Mouse (Mus musculus): ENCODE data around the gene Bcas2. TPM values are rescaled to one million over a fixed set of nuclear protein-coding genes. Genes with fewer than 3 reads are reported as not detected.
"Not testable (repeated sequence)": the region's sequence is repeated elsewhere in the genome, so short reads cannot be mapped to it uniquely, and the experiment has no call there.

The Bcas2 gene
- polyA plus RNA-seq, 1 experiment from 2014 or later = 263 TPM

DNA sequence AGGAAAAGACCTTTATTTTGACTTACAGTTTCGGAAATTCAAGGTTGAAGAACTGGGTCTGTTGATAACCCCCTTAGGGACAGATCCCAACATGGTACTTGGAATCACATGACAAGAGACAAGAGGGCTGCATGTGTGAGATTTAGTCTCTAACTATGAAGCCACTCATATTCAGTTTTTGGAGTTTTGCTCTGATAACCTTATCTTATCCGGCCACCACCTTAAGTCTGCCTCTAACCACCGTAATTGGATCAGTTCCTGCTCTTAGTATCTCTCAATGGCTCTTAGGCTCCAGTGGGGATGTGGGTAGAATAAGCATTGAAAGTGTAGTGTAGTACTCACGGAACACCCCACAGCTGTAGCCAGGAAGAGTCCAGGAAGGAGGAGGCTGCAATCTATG is 5.3 kb downstream of the Bcas2 start:
- Histone ChIP-seq H3K27me3 (no peaks in the 10 kb centered on the region), H3K9ac (no peak overlapping the region), H3K9me3 (no peaks in the 10 kb centered on the region), H3K4me3 (replicated peaks) (no peak overlapping the region), H3K27ac (no peak overlapping the region), H3K4me1 (peaks cover 9% of the 10 kb centered on the region), H3K4me2 (no peak overlapping the region), H3K36me3 (replicated peaks) (peaks cover 57% of the 10 kb centered on the region)
- ATAC-seq (ENCODE audit: low FRiP score) = no peak
- 95% methylated on average over 4 of the region's 4 CpGs for WGBS

DNA sequence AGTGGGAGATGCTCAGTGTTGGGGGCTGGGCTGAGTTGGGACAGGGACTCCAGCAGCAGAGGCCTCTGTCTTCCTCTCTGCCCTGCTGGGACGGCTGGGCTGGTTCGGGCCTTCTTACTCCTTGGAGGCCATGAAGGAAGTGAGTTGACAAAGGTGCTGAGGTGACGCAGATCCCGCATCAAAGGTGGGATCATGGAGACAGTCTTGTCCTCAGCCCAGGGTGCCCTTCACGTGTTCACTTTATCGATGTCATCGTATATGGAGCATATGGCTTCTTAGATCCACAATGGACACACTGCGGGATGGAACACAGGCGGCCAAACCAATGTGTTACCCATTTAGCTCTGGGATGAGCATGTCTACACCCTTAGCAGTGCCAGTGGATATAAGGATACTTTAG is 8.1 kb downstream of the Bcas2 start:
- 93% methylated on average over 9 of the region's 9 CpGs for WGBS

DNA sequence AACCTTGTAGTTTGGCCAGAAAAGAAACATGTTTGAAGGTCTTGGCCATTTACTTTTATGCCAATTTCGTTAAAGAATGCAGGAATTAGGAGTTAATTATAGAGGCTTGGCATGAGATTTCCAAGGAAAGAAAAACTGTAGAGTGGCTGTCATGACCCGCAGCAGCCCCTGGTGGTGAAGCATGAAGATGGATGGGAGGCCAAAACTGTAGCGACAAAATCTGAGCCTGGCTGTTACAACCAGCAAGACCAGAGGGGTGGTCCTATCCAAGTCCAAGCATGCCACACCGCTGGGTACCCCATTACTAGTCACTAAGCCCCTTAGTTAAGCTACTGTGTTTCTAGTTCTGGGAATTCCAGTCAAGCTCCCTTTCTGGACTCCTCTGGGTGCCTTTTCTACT is 9.7 kb downstream of the Bcas2 start:
- H3K4me1 ChIP-seq = no peaks in the 10 kb centered on the region
- no peak overlapping the region for H3K4me2 ChIP-seq
- no peak overlapping the region for H3K4me3 ChIP-seq (replicated peaks)
- no peaks in the 10 kb centered on the region for H3K9me3 ChIP-seq
- ATAC-seq (ENCODE audit: low FRiP score) = no peak
- H3K9ac ChIP-seq = no peak overlapping the region
- H3K27me3 ChIP-seq = no peaks in the 10 kb centered on the region
- peaks cover 34% of the 10 kb centered on the region for H3K36me3 ChIP-seq (replicated peaks)
- H3K27ac ChIP-seq = no peak overlapping the region
- 52% methylated on average over 4 of the region's 4 CpGs for WGBS

More for the DNA sequence above, 8.1 kb downstream of the Bcas2 start:
- Histone ChIP-seq H3K9ac (no peak overlapping the region), H3K27ac (no peak overlapping the region), H3K4me1 (no peaks in the 10 kb centered on the region), H3K36me3 (replicated peaks) (peaks cover 48% of the 10 kb centered on the region), H3K4me2 (no peak overlapping the region), H3K4me3 (replicated peaks) (no peak overlapping the region), H3K27me3 (no peaks in the 10 kb centered on the region), H3K9me3 (no peaks in the 10 kb centered on the region)
- no peak for ATAC-seq (ENCODE audit: low FRiP score)

DNA sequence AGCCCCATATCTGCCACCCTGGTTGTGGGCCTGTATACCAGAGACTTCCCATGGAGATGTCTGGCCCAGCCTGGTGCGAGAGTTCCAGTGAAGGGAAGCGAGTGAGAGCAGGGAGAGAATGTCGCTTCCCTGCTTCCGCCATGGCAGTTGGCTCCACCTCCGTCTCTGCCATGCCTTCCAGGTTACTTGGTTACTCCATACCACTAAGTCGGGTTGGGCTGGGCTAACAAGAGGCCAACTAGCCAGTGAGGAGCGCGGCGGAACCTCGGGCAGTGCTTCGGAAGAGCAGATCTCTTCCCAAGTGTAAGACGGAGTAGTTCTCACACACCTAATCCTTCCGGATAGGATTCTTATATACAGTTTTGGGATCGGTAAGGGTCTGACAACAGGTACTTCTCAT is 11.4 kb downstream of the Bcas2 start:
- Histone ChIP-seq H3K9ac (no peak overlapping the region), H3K4me2 (no peak overlapping the region), H3K27ac (no peak overlapping the region), H3K27me3 (no peaks in the 10 kb centered on the region), H3K9me3 (no peaks in the 10 kb centered on the region), H3K4me1 (no peaks in the 10 kb centered on the region), H3K36me3 (replicated peaks) (peaks cover 19% of the 10 kb centered on the region), H3K4me3 (replicated peaks) (no peak overlapping the region)
- 87% methylated on average over 14 of the region's 14 CpGs for WGBS
- ATAC-seq (ENCODE audit: low FRiP score) = no peak

DNA sequence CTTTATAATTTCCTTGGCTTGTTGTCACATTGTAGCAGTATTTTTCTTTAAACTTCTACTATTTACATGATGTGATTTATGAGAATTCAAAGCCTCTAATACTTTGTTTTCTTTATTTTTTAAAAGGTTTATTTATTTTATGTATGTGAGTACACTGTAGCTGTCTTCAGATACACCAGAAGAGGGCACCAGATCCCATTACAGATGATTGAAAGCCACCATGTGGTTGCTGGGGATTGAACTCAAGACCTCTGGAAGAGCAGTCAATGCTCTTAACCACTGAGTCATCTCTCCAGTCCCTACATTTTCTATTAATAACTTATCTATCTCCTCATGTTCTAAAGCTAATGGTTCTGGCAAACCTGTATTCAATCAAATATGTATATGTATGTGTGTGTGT is 13.0 kb downstream of the Bcas2 start:
- not testable (repeated sequence) for ATAC-seq (ENCODE audit: low FRiP score); H3K9me3 ChIP-seq; H3K36me3 ChIP-seq (replicated peaks); H3K4me2 ChIP-seq; H3K4me3 ChIP-seq (replicated peaks); H3K27me3 ChIP-seq; H3K4me1 ChIP-seq; H3K27ac ChIP-seq; H3K9ac ChIP-seq

DNA sequence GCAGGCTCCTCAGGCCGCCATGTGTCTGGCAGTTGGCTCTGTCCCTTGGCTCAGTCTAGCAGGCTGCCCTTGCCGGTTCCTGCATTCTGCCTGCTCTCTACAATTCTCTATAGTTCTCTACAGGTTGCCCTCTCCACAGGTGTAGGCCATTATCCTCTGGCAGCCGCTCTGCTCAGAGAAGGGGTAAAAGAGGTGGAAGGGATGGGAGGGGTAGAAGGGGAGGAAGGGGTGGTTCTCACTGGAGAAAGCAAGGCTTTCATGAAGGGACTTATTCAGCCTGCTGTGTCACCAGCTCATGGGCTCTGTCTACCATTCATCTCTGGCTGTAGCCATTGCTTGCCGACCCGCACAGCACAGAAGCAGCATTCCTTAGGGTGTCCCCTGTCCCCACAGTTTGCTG is 17.0 kb downstream of the Bcas2 start:
- no peaks in the 10 kb centered on the region for H3K27me3 ChIP-seq
- H3K4me3 ChIP-seq (replicated peaks) = no peak overlapping the region
- WGBS = 55% methylated on average over 5 of the region's 5 CpGs
- H3K9me3 ChIP-seq = no peaks in the 10 kb centered on the region; the same call in 1 of the 2 replicates
- no peaks in the 10 kb centered on the region for H3K36me3 ChIP-seq (replicated peaks)
- H3K4me1 ChIP-seq = no peaks in the 10 kb centered on the region
- H3K9ac ChIP-seq = no peak overlapping the region
- no peak for ATAC-seq (ENCODE audit: low FRiP score)
- no peak overlapping the region for H3K27ac ChIP-seq
- no peak overlapping the region for H3K4me2 ChIP-seq

DNA sequence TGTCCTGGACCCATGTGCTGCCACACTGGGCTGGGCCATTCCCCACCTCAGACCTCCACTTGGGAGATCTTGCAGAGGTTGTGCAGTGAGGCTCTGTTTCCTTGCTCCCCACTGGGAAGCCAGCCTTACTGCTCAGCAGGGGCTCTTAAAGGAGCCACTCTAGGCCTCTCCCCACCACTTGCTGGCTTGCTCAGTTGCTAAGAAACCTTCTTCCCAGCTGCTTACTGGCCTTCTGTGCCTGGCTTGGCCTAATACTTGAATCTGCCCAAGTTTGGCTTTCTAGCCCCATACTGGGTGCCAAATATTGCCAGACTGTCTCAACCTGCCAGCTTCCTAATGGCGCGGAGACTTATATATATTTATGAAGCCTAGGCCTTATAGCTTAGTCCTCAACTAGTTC is 17.4 kb downstream of the Bcas2 start:
- Histone ChIP-seq H3K4me2 (no peak overlapping the region), H3K4me3 (replicated peaks) (no peak overlapping the region), H3K9me3 (peaks cover 4% of the 10 kb centered on the region; the same call in 1 of the 2 replicates), H3K9ac (no peak overlapping the region), H3K36me3 (replicated peaks) (no peaks in the 10 kb centered on the region), H3K4me1 (no peaks in the 10 kb centered on the region), H3K27ac (no peak overlapping the region), H3K27me3 (no peaks in the 10 kb centered on the region)
- WGBS = 90% methylated on average over 2 of the region's 2 CpGs
- ATAC-seq (ENCODE audit: low FRiP score) = no peak

DNA sequence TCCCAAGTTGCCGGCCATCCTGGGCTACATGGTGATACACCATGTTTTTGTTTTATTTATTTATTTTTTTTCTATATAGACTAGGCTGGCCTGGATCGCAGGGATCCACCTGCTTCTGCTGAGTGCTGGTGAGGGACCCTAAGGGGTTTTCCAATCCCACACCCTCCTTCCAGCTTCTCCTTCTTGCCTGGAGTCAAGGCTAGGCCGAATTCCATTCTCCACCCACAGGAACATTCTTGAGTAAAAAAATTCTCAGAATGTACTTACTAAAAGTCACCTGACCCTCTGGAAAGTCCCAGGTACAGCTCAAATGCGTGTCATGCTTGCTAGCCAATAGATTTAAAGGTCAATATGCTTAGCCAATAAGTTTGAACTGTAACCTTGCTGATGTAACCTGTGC is 20.7 kb downstream of the Bcas2 start:
- Histone ChIP-seq H3K4me1 (no peaks in the 10 kb centered on the region), H3K9ac (no peak overlapping the region), H3K27me3 (no peaks in the 10 kb centered on the region), H3K27ac (no peak overlapping the region), H3K4me2 (no peak overlapping the region), H3K36me3 (replicated peaks) (no peaks in the 10 kb centered on the region), H3K9me3 (peaks cover 5% of the 10 kb centered on the region; the same call in 1 of the 2 replicates), H3K4me3 (replicated peaks) (no peak overlapping the region)
- ATAC-seq (ENCODE audit: low FRiP score) = no peak
- WGBS = 88% methylated on average over 4 of the region's 4 CpGs

DNA sequence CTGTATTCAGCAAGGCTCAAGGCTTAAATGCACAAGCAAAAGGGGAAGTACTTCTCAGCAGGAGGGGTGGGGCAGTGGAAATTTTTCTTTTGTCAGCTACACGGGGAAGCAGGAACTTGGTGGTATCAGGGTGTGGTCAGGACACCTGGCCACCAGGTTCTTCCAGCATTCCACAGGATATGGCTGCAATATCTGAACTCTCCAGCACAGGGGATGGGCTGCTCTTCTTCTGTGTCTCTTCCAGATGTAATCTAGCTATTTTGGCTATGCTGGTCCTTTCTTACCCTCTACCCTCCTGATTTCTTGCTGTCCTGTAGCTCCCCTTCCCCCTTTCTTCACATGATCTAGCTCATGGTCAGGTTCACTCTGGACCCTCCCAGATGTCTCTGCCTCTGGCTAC is 21.7 kb downstream of the Bcas2 start:
- peaks cover 5% of the 10 kb centered on the region; the same call in 1 of the 2 replicates for H3K9me3 ChIP-seq
- WGBS = 80% methylated on average over 1 of the region's 1 CpGs
- ATAC-seq (ENCODE audit: low FRiP score) = no peak
- no peaks in the 10 kb centered on the region for H3K27me3 ChIP-seq
- no peak overlapping the region for H3K4me2 ChIP-seq
- no peak overlapping the region for H3K4me3 ChIP-seq (replicated peaks)
- no peak overlapping the region for H3K27ac ChIP-seq
- no peaks in the 10 kb centered on the region for H3K36me3 ChIP-seq (replicated peaks)
- H3K4me1 ChIP-seq = no peaks in the 10 kb centered on the region
- H3K9ac ChIP-seq = no peak overlapping the region

DNA sequence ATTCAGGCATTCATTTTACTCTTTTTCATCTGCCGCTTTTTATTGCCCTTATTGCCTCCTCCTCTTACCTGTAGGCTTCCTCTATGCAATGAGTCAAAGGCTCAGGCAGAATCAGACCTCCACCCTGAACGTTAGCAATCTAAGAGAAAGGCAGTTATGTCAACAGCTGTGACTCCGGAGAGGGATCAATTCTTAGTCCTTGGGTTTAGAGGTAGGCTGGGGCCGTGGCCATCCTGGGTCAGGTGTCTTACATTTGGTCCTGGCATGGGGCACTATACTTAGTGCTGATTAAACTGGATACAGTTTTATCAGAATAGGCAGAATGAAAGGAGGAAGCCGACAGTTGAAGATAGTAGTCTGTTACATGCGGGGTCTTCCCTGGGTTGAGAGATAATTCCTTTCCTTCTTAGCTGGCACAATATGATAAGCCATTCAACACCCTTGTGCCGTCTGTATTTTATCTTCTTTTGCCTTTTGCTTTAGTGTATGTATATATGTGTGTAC is 24.9 kb downstream of the Bcas2 start:
- Histone ChIP-seq H3K27ac (no peak overlapping the region), H3K4me3 (replicated peaks) (no peak overlapping the region), H3K4me1 (no peaks in the 10 kb centered on the region), H3K27me3 (no peaks in the 10 kb centered on the region), H3K9ac (no peak overlapping the region), H3K9me3 (peaks cover 5% of the 10 kb centered on the region; the same call in 1 of the 2 replicates), H3K4me2 (no peak overlapping the region), H3K36me3 (replicated peaks) (no peaks in the 10 kb centered on the region)
- ATAC-seq (ENCODE audit: low FRiP score) = no peak
- 85% methylated on average over 7 of the region's 7 CpGs for WGBS

DNA sequence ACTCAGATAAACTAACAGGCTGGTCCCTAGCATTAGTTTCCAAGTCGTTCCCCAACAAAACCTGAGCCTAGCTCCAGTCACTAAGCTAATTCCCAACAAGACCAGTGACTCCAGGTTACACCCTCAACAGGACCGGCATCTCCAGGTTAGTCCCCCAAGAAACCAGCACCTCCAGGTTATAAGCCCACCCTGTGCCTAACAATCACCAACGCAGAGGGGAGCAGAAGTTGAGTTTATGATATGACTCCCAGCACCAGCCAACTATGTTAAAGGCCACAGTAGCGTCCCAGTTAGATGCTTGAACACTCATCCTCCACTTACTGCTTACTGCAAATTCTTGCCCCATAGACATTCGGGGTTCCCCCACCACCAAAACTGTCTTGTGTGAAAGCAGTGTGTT is 27.9 kb downstream of the Bcas2 start:
- Histone ChIP-seq H3K27me3 (no peaks in the 10 kb centered on the region), H3K4me3 (replicated peaks) (no peak overlapping the region), H3K4me1 (no peaks in the 10 kb centered on the region), H3K9ac (no peak overlapping the region), H3K27ac (no peak overlapping the region), H3K9me3 (no peaks in the 10 kb centered on the region), H3K4me2 (no peak overlapping the region), H3K36me3 (replicated peaks) (no peaks in the 10 kb centered on the region)
- ATAC-seq (ENCODE audit: low FRiP score) = no peak
- WGBS = 94% methylated on average over 5 of the region's 5 CpGs

DNA sequence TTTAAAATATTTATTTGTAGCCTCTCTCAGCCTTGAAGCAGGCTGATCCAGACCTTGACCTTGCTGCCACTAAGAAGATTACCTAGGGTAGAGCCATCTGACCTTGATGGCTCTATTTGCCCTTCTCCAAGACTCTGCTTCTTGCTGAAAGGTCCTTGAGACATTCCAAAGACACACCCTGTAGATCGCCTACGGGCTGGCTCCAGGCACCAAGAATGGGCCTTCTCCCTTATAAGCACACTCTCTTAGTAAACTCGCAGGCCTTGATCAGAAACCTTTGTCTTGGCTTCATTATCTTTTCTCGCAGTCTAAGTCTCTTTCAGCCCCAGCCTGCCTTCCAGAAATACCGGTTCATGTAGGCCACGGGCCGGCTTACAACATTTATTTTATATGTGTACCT is 29.6 kb downstream of the Bcas2 start:
- not testable (repeated sequence) for ATAC-seq (ENCODE audit: low FRiP score); H3K27me3 ChIP-seq
- WGBS = 89% methylated on average over 7 of the region's 7 CpGs

DNA sequence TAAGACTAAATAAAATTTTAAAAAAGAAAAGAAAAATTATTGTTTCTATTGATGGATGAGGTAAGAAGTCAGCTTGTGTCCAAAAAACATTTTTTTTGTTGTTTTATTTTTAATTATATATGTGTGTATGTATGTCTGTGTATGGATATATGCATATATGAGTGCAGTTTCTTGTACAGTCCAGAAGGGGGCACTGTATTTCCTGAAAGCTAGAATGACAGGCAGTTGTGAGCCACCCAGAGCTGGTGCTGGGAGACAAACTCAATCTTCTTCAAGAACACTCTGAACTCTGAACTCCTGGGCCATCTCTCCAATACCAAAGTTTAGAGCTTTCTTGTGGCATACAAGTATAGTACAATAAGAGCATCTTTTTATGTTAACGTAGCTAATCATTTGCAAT is 32.1 kb downstream of the Bcas2 start:
- Histone ChIP-seq H3K9me3 (no peaks in the 10 kb centered on the region), H3K27ac (no peak overlapping the region), H3K4me2 (no peak overlapping the region), H3K4me1 (no peaks in the 10 kb centered on the region), H3K4me3 (replicated peaks) (no peak overlapping the region), H3K27me3 (no peaks in the 10 kb centered on the region), H3K36me3 (replicated peaks) (no peaks in the 10 kb centered on the region), H3K9ac (no peak overlapping the region)
- no peak for ATAC-seq (ENCODE audit: low FRiP score)
- 87% methylated on average over 1 of the region's 1 CpGs for WGBS

More for the DNA sequence above, 29.6 kb downstream of the Bcas2 start:
- H3K9me3 ChIP-seq; H3K4me3 ChIP-seq (replicated peaks); H3K4me1 ChIP-seq; H3K4me2 ChIP-seq; H3K36me3 ChIP-seq (replicated peaks); H3K9ac ChIP-seq; H3K27ac ChIP-seq: not testable (repeated sequence)
